Mouse (Mus musculus): ENCODE data around the gene 3110070M22Rik.
"Not testable (repeated sequence)": the region's sequence is repeated elsewhere in the genome, so short reads cannot be mapped to it uniquely, and the experiment has no call there.

Gene 3110070M22Rik

DNA sequence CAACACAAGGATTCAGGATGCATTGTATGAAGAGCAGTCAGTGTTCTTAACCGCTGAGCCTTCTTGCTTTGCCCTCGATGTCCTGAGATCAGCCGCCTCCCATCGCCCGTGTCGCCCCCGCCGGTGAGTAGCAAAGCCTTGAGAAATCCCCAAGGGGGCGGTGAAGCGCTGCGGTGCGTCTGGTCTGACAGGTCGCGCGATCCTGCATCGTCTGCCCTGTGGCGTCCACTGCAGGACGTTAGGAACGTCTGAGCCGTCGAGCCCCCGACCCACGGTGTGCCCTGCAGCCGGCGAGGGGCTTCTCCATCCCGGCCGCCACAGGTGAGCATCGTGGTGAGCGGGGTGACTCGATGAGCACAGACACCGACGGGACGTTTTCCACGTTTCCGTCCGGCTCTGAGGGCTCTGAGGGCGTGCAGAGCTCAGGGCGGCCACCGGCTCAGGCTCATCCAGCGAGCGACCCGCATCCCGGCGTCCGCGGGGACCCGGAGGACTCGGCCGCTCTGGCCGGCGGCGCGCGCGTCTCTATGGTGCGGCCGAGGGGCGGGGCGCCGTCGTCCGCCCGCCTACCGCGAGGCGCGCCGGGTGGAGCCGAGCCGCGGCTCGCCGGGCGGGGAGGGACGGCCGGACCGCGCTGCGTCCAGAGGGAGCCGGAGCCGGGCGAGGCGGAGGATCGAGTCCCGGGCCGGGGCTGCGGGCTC lies at the start of gene 3110070M22Rik, which contains the start of gene Tmem267:
Gene 3110070M22Rik (minus strand): TSS at position 504 of the 701 bp plus-strand sequence.
Gene Tmem267 (plus strand): TSS at position 160 of the 701 bp plus-strand sequence.
- in situ Hi-C loops (cut with MseI, MboI): no loop called here

DNA sequence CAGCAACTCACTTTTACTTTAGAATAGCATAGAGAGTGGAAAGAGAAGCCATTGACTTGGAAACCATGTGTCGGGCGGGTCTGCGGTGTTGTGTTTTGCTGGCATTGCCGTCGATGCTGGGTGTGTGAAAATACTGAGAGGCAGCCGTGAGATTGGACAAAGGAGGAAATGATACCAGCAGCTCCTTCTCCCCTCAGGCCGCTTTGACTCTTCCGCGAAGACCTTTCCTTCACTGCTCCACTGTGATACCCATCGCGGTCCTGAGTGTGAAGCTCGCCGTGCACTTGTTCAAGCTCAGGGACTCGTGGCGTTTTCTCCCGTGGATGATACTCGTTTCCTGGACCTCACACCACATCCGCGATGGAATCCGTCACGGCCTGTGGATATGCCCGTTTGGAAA lies 6.8 kb upstream of the 3110070M22Rik start:
- in situ Hi-C loops (cut with MseI, MboI): not testable (repeated sequence)

DNA sequence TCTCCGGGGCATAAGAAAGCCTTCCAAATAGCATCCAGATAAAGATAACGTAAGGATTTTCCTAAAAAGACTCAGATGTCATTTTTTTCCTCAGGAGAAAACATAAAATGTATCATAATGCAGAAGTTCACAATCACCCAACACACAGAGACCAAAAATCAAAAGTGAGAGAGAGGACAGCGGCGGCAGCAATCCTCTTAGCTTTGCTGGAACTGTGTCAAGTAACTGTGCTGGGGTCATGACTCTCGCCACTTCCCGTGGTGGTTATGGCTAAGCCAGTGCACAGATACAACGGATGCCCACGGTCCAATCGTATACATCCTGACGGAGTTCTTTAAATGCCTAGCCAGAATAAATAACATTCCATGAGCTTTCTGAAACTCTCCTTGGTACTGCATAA lies 3.9 kb upstream of the 3110070M22Rik start:
- in situ Hi-C loops (cut with MseI, MboI): not testable (repeated sequence)

DNA sequence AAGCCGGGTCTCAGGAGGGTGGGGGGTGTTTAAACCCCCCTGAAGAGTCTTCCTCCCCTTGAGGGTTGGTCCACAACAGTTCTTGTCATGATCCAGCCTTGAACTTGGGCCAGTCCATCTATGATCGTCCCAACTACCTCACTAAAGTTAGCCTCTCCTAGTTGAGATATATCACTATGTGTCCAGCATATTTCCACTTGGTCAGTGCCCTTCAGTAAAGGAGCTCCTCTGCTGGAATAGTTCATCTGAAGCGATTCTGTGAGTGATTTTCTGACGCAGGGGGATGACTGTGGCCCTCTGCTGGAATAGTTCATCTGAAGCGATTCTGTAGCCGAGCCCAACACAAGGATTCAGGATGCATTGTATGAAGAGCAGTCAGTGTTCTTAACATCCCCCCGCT lies 829 bp downstream of the 3110070M22Rik start:
- in situ Hi-C loops (cut with MseI, MboI): no loop called here

DNA sequence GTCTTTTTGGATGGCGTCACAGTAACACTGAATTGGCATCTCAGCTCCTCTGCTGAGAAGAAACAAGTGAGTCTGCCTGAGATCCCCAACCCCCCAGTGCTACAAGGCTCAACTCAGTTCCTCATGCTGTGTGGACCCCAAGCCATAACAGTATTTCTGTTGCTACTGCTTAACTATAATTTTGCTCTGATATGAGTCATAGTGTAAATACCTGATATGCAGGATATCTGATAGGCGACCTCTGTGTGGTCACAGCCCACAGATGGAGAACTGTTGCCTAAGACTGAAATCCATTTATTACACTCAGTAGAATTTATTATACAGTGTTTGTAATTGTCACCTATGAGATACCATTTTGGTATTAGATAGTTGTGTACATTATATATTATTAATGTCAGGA lies 10.4 kb downstream of the 3110070M22Rik start:
- in situ Hi-C loops (cut with MseI, MboI): no loop called here

DNA sequence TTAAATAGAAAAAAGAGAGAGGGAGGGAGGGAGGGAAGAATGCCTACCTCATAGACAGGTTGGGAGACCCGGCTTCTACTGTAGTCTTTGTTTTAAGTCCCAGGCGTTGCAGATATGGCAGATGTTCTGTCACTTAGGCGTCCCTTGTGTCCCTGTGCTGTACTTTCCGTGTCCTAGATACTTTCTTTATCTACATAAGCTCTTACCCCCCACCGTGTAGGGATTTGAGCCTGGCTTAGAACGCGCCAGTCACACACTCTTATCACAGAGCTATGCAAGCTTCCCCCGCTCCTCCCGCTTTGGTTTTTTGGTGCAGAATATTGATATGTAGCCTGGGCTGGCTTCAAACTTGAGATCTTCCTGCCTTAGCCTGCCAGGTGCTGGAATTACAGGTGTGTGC lies 11.6 kb downstream of the 3110070M22Rik start:
- in situ Hi-C loops (cut with MseI, MboI): no loop called here

DNA sequence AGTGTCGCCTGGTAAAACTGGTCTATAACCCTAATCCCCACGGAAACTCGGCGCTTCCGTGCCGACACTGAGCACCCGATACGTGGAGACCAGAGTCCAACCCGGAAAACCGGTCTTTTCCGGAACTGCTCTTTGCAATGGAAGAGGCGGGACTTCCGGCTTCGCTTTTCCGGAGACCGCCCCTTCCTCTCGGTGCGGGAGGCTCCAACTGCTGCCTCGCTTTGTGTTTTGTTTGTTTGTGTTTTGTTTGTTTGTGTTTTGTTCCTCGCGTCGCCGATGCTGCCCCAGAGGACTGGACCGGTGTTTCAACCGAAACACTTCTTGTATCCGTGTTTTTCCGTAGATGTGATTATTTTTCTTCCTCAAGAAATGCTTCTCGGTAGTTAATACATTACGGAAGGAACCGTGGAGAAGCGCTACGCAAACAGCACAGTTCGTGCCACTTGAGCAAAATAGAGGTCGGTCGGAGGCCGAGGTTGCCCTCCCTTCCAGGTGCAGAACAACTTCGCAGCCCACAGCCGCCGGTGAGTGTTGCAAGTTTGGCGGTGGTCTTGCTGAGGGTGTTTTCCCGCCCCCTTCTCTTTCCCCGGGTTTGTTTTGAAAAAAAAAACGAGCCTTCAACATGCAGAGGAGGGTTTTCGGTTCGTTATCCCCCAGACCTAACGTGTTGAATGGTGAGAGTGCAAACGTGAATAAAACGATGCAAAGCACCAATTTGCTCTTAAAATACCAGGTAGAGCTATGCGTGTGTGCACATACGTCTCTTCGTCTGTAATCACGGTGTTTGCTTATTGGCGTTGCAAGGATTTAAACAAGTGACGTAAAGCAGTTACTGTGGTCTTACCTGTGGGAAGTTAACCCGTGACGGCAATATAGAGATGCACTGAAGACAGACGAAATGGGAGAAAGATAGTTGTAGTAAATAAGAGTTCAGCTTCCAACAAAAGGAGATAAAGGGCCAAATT lies 25.3 kb downstream of the 3110070M22Rik start, which contains the start of gene 4833420G17Rik:
Gene 4833420G17Rik (plus strand): TSS at position 173 of the 965 bp plus-strand sequence.
- in situ Hi-C loops (cut with MseI, MboI): no loop called here

DNA sequence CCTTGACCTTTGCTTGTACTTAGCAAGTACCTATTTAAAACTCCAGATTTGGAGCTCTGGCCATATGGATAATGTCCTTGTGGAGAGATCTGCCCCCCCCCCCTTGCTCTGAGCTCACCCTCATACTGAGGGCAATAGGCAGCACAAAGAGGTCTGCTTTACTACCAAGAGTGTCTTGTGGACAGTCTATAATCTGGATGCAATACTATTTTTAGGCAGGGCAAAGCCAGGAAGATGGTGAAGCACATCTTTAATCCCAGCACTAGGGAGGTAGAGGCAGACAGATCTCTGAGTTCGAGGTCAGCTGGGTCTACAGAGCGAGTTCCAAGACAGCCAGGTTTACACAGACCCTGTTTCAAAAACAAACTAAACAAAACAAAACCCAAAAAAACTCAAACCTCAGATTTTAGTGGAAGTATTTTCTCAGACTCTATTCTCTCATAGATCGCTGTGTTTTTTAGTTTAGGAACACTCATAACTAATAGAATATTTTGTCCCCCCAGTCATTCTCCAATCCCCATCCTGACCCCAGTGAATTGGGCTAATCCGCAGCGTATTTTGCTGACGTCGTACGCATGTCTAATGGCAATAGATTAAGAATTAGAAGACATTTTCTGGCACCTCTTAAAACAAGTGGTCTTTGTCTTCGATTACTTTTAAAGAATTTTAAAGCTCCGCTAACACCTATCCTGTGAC lies 26.1 kb downstream of the 3110070M22Rik start:
- in situ Hi-C loops (cut with MseI, MboI): no loop called here

DNA sequence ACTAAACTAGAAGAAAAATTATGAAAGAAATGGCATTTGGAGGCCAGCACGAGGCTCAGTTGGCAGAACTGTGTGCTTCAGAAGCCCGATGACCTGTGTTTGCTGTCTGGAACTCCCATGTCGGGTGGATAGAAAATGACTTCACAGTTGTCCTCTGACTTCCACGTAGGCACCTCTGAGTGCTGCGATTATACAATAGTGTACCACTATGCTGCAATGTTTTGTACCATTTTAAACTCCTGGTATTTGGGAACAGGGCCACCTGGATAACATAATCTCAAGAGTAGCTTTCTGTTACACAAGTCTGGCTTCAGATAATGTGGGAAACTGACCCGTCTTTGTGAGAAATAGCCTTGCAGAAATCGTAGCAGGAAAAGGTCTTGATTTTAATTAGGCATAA lies 31.8 kb downstream of the 3110070M22Rik start:
- in situ Hi-C loops (cut with MseI, MboI): no loop called here

DNA sequence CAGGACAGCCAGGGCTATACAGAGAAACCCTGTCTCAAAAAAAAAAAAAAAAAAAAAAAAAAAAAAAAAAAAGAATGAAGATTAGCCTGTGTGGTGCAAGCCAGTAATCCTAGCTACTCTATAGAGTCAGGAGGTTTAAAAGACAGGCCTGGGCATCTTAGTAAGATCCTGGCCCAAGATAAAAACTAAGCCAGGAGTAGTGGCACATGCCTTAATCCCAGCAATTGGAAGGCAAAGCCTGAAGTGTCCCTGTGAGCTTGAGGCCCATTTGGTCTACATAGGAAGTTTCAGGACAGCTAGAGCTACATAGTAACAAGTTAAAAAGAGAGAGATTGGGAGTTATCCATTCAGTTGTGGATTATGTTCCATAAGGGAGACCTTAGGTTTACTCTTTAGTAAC lies 33.1 kb downstream of the 3110070M22Rik start:
- in situ Hi-C loops (cut with MseI, MboI): no loop called here

DNA sequence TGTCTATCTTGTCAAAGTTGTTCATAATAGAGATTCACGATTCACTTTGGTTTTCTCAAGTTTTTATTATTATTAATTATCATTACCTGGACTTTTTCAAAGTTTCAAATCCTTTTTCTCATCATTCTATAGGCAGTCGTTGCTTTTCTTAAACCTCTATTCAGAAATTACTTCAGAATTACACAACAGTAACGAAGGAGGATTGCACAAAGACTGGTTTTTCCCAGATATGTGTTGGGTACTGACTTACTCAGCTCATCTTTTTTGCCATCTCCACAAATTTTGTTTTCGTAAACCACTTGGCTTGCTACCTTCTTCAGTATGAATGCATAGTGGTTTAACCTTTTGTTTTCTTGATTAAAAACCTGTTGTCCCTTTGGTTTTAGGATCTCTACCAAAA lies 34.6 kb downstream of the 3110070M22Rik start:
- in situ Hi-C loops (cut with MseI, MboI): no loop called here

DNA sequence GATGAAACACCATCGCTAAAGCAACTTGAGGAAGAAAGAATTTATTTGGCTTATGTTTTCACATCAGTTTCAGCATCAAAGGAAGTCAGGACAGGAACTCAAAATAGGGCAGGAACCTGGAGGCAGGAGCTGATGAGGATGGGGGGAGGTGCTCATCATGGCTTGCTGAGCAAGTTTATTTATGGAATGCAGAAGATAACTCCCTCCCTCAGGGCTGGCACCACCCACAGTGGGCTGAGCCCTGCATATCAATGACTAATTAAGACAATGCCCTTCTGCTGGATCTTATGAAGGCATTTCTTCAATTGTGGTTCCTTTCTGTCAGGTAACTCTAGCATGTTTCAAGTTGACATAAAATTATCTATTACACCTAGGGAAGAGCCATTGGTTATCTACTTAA lies 45.9 kb downstream of the 3110070M22Rik start:
- in situ Hi-C loops (cut with MseI, MboI): no loop called here
